In genomic region chr9:14642251-14643021, GRCm38 (mm10) we compare ENCODE assay signal across 9 mouse cellular contexts. TPM values are rescaled to one million over a fixed set of nuclear protein-coding genes. Genes with fewer than 3 reads are reported as not detected.
A peak's percentile ranks its signal among the peaks of the same experiment; 100 is the strongest.
DNase-seq lines count a peak whose midpoint lies in the region; ATAC-seq lines count a peak whose summit lies in the region.
"Had no signal": no experiment of that assay in that cellular context is flagged by ENCODE, and none has a peak within 500 bp of the region (broad histone marks: within the 10 kb centered on the region; RNA-seq: fewer than 3 reads in every experiment).

No protein-coding gene starts in this region.

- WGBS in embryonic facial prominence, embryonic 14.5 days = 12% methylated on average over 5 of the region's 5 CpGs
- 14% methylated on average over 5 of the region's 5 CpGs for WGBS in limb, embryonic 15.5 days

- no peaks in the 10 kb centered on the region for H3K27me3 ChIP-seq in embryonic facial prominence, embryonic 14.5 days (replicated peaks; ENCODE audit: control insufficient read depth, insufficient read depth, low read length)
- H3K27me3 ChIP-seq in limb, embryonic 15.5 days = no peaks in the 10 kb centered on the region

- H3K4me2 ChIP-seq in embryonic facial prominence, embryonic 14.5 days (ENCODE audit: low read depth, low read length) = no peak overlapping the region; the same call in 1 of the 2 replicates
- H3K4me2 ChIP-seq in limb, embryonic 15.5 days = no peak overlapping the region

- peaks cover 35% of the 10 kb centered on the region for H3K4me1 ChIP-seq in embryonic facial prominence, embryonic 14.5 days (ENCODE audit: control insufficient read depth, insufficient read depth, low read length)
- H3K4me1 ChIP-seq in limb, embryonic 15.5 days = peaks cover 30% of the 10 kb centered on the region

- intact Hi-C loops in heart, postnatal 25 days (cut with DNase I) = loop anchor here (5.0 kb wide), 1 partner anchor 35 kb away; no protein-coding TSS in a partner anchor

- DNase-seq in adrenal gland, postnatal 14 days = peak; percentile 37
- no peak for DNase-seq in adrenal gland, postnatal 4 days (ENCODE audit: low spot score in 2 of 2)
- DNase-seq in embryonic facial prominence, embryonic 14.5 days (ENCODE audit: low spot score) = peak; percentile 83
- DNase-seq in heart, postnatal 25 days (ENCODE audit: low spot score) = peak; percentile 13
- peak; percentile 63 for DNase-seq in yolk sac, embryonic 10.5 days (ENCODE audit: low spot score)
- no peak for DNase-seq in urinary bladder, postnatal 4 days (ENCODE audit: low spot score in 2 of 2)
- DNase-seq in urinary bladder, adult 18-20 months (ENCODE audit: low spot score in 2 of 2) = no peak

- no peak overlapping the region for H3K9ac ChIP-seq in embryonic facial prominence, embryonic 14.5 days (ENCODE audit: low read depth, low read length)
- H3K9ac ChIP-seq in limb, embryonic 15.5 days = no peak overlapping the region

- H3K4me3 ChIP-seq in embryonic facial prominence, embryonic 14.5 days (ENCODE audit: low read depth, low read length) = no peak overlapping the region
- no peak overlapping the region for H3K4me3 ChIP-seq in limb, embryonic 15.5 days

- no peaks in the 10 kb centered on the region for H3K9me3 ChIP-seq in embryonic facial prominence, embryonic 14.5 days (ENCODE audit: control insufficient read depth, low read length)
- no peaks in the 10 kb centered on the region for H3K9me3 ChIP-seq in limb, embryonic 15.5 days

- no peaks in the 10 kb centered on the region for H3K36me3 ChIP-seq in embryonic facial prominence, embryonic 14.5 days (ENCODE audit: control insufficient read depth, insufficient read depth, low read length)
- H3K36me3 ChIP-seq in limb, embryonic 15.5 days = no peaks in the 10 kb centered on the region

- peak; percentile 76 for ATAC-seq in embryonic facial prominence, embryonic 14.5 days (ENCODE audit: low read depth)
- ATAC-seq in limb, embryonic 15.5 days (ENCODE audit: insufficient number of reproducible peaks, low FRiP score, low TSS enrichment, low read depth) = peak; percentile 67

- H3K27ac ChIP-seq in embryonic facial prominence, embryonic 14.5 days (replicated peaks; ENCODE audit: low read depth, low read length) = peak overlapping the region; percentile 86
- peak overlapping the region; percentile 80 for H3K27ac ChIP-seq in limb, embryonic 15.5 days

RNA-seq across cellular contexts. Expression of gene Amotl1, which starts 2.4 kb away (rescaled TPM):
- total RNA-seq in adrenal gland, postnatal 14 days (2021) = 33.3 and 36.4 TPM in 2 replicates
- total RNA-seq in adrenal gland, postnatal 4 days (2021) = 10 to 100 TPM; 61.9 to 68.5 TPM
- 48.4 and 49.1 TPM in 2 replicates for polyA plus RNA-seq in embryonic facial prominence, embryonic 14.5 days (2014; fragmentation: Nextera tagmentation; extraction: Ambion mirVana)
- 10 to 100 TPM; 57.9 to 59.9 TPM for total RNA-seq in heart, postnatal 25 days (2021)
- 35.3 and 36.1 TPM in 2 replicates for polyA plus RNA-seq in limb, embryonic 15.5 days (2015; fragmentation: Nextera tagmentation; extraction: Ambion mirVana)
- total RNA-seq: hematopoietic stem cell, adult 5-6 weeks had no signal

Comparison
In these comparisons a context has a peak if more than half of its experiments do, and no peak if none do; other contexts are left out.
1. DNase-seq: peak in adrenal gland, postnatal 14 days (single experiment), embryonic facial prominence, embryonic 14.5 days (single experiment), heart, postnatal 25 days (single experiment) and yolk sac, embryonic 10.5 days (single experiment); none in adrenal gland, postnatal 4 days (0 of 2), urinary bladder, postnatal 4 days (0 of 2) and urinary bladder, adult 18-20 months (0 of 2).